Mouse (Mus musculus) lung, postnatal 25 days (tissue): Measurements from ENCODE around the gene Chst2.

ENCODE experiments used
- DNase-seq: peaks from one replicate; pipeline ENCODE4 v3.0.0; 2022; ENCODE audit warnings: low spot score

Chst2 gene

DNA sequence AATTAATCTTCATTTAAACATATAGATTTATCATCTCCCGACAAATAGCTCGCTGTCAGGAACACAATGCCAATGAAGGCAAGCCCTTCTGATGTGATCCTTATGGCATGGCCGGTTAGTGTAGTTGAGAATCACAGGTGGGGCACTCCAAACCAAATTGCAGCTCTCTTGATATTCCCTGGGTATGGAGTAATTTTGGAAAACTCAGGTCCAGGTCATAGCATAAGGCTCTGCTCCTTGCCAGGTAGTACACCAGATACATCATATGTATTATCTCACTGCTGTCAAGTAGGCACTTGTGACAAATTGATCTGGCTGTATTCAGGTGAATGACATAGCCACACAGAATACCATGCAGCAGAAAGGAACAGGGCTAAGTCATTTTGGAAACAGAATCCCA lies 40.6 kb downstream of the Chst2 start:
- DNase-seq: no peak

- no peak for DNase-seq
Observed at GRCm38 (mm10) chr9:95353829-95354391, 52.6 kb downstream of the Chst2 start.

DNA sequence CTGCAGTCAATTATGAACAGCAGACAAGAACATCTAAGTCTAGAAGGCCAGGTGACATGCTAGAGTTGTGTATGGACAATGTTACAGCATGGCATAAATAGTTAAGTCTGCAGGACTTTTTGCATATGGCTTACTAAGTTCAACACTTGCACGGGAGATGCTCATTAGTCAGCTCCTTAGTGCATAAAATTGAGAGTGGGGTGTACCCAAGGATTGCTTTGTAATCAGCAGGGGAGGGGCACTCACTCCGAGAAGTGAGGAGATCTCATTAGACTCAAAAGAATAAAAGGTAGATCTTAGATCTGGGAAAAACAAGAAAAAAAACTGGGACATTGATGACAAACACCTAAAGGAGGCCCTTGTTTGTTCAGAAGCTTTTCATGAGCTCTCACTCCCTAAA lies 54.6 kb downstream of the Chst2 start:
- no peak for DNase-seq

GRCm38 (mm10) chr9:95350550-95350949 lies 56.0 kb downstream of the Chst2 start:
- peak; percentile 0 for DNase-seq
